Comparison of ENCODE assay signal across 8 mouse cellular contexts in the genomic region with DNA sequence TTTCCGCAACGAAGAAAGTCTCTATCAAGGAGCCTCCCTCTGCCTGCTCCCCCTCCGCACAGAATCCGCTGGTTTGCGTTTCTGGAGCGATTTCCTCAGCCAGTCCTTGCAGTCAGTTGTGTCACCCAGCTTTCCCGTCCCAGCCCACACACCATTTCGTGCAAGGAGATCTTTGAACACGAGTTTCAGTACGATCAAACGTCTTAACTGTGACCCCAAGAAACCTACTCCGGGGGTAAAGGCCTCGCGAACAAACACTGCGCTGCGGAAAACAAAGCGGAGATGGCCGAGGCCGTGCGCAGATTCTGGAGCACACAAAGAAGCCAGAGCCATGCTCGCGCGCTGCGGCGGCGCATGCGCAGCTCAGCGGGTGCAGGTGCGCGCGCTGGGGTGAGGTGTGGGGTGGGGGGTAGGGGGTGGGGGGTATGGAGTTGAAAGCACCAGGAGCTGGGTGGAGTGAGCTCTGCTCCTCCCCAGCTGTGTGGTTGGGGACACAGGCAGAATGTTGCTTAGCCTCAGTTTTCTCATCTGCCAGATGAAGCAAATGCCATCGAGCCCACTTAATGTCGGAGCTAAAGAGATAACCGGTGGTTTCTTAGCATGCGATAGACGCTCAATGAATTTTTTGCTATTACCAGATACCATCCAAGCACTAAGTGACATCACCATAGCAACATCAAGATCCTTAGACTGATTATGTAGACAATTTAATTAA. TPM values are rescaled to one million over a fixed set of nuclear protein-coding genes. Genes with fewer than 3 reads are reported as not detected.
DNase-seq lines count a peak whose midpoint lies in the region; ATAC-seq and TF ChIP-seq lines count a peak whose summit lies in the region.

No protein-coding gene starts in this region.

- H3K4me2 ChIP-seq in embryonic facial prominence, embryonic 13.5 days = peak overlapping the region; percentile 60
- peak overlapping the region; percentile 78 for H3K4me2 ChIP-seq in heart, embryonic 14.5 days (ENCODE audit: low read length)
- H3K4me2 ChIP-seq in liver, embryonic 13.5 days = peak overlapping the region; percentile 74

- H3K4me1 ChIP-seq in embryonic facial prominence, embryonic 13.5 days = peaks cover 15% of the 10 kb centered on the region; the same call in 1 of the 2 replicates
- H3K4me1 ChIP-seq in heart, embryonic 14.5 days (ENCODE audit: control insufficient read depth in 2 of 2, insufficient read depth in 2 of 2, low read length in 2 of 2) = peaks cover 2 to 6% of the 10 kb centered on the region in 2 experiments; a peak in 3 of 4 replicates
- H3K4me1 ChIP-seq in liver, embryonic 13.5 days (replicated peaks) = peaks cover 10% of the 10 kb centered on the region
- peaks cover 3% of the 10 kb centered on the region; the same call in 1 of the 2 replicates for H3K4me1 ChIP-seq in olfactory bulb, adult 2 months (ENCODE audit: control insufficient read depth, insufficient read depth, low read length)

- peak overlapping the region; percentile 44 for H3K4me3 ChIP-seq in embryonic facial prominence, embryonic 13.5 days
- H3K4me3 ChIP-seq in heart, embryonic 14.5 days (ENCODE audit: control insufficient read depth in 1 of 2, insufficient read depth in 1 of 2, low read depth in 1 of 2, low read length in 2 of 2) = peak overlapping the region; percentile 44 to 54
- peak overlapping the region; percentile 56 for H3K4me3 ChIP-seq in liver, embryonic 13.5 days (replicated peaks)
- peak overlapping the region; percentile 77 for H3K4me3 ChIP-seq in olfactory bulb, adult 2 months (ENCODE audit: insufficient read depth, low read depth, low read length)

- H3K9ac ChIP-seq in embryonic facial prominence, embryonic 13.5 days = peak overlapping the region; percentile 78
- H3K9ac ChIP-seq in heart, embryonic 14.5 days (ENCODE audit: low read length) = peak overlapping the region; percentile 84
- H3K9ac ChIP-seq in liver, embryonic 13.5 days = peak overlapping the region; percentile 61

- H3K27me3 ChIP-seq in embryonic facial prominence, embryonic 13.5 days = no peaks in the 10 kb centered on the region
- H3K27me3 ChIP-seq in heart, embryonic 14.5 days (ENCODE audit: control insufficient read depth, insufficient read depth, low read length) = no peaks in the 10 kb centered on the region
- H3K27me3 ChIP-seq in liver, embryonic 13.5 days = peaks cover 22% of the 10 kb centered on the region

- no peaks in the 10 kb centered on the region for H3K9me3 ChIP-seq in embryonic facial prominence, embryonic 13.5 days
- H3K9me3 ChIP-seq in heart, embryonic 14.5 days (ENCODE audit: control insufficient read depth, low read length) = no peaks in the 10 kb centered on the region
- H3K9me3 ChIP-seq in liver, embryonic 13.5 days (replicated peaks) = no peaks in the 10 kb centered on the region

- WGBS in embryonic facial prominence, embryonic 13.5 days = 7% methylated on average over 36 of the region's 36 CpGs
- 3% methylated on average over 36 of the region's 36 CpGs for WGBS in heart, embryonic 14.5 days
- WGBS in liver, embryonic 13.5 days (ENCODE audit: insufficient replicate concordance) = 2% methylated on average over 36 of the region's 36 CpGs
- WGBS in olfactory bulb, adult 2 months = 1% methylated on average over 36 of the region's 36 CpGs

- TF ChIP-seq POLR2A in olfactory bulb, adult 2 months (IDR thresholded peaks at IDR 0.05; ENCODE audit: insufficient read depth, low read depth, low read length) = peak; percentile 59

- peak; percentile 76 for ATAC-seq in embryonic facial prominence, embryonic 13.5 days (ENCODE audit: insufficient number of reproducible peaks, insufficient read depth, low FRiP score, low TSS enrichment, low read depth)
- ATAC-seq in heart, embryonic 14.5 days (ENCODE audit: insufficient number of reproducible peaks, insufficient read depth, low FRiP score, low read depth) = peak; percentile 14; the same call in 1 of the 2 replicates
- peak; percentile 51 for ATAC-seq in liver, embryonic 13.5 days (ENCODE audit: low read depth)

- DNase-seq in CD4-positive, CD25-positive, alpha-beta regulatory T cell, adult 2 months (ENCODE audit: low read depth, low spot score) = peak; percentile 76
- peak; percentile 10 to 26 for DNase-seq in adrenal gland, postnatal 4 days (ENCODE audit: low spot score in 2 of 2)
- peak; percentile 16 to 54 for DNase-seq in kidney, postnatal 25 days
- peak; percentile 11 for DNase-seq in liver, embryonic 13.5 days
- peak; percentile 79 for DNase-seq in thymus, postnatal 25 days

- no peak for TF ChIP-seq CTCF in olfactory bulb, adult 2 months (IDR thresholded peaks at IDR 0.05; ENCODE audit: insufficient read depth, low read depth, low read length)

- no peaks in the 10 kb centered on the region for H3K36me3 ChIP-seq in embryonic facial prominence, embryonic 13.5 days
- H3K36me3 ChIP-seq in heart, embryonic 14.5 days (ENCODE audit: control insufficient read depth, insufficient read depth, low read length) = no peaks in the 10 kb centered on the region
- no peaks in the 10 kb centered on the region for H3K36me3 ChIP-seq in liver, embryonic 13.5 days

- H3K27ac ChIP-seq in embryonic facial prominence, embryonic 13.5 days = peak overlapping the region; percentile 93
- H3K27ac ChIP-seq in heart, embryonic 14.5 days (replicated peaks in 1 of 2; ENCODE audit: control insufficient read depth in 1 of 2, insufficient read depth in 1 of 2, low read depth in 2 of 2, low read length in 2 of 2) = peak overlapping the region; percentile 83 to 84
- H3K27ac ChIP-seq in liver, embryonic 13.5 days = no peak overlapping the region; the same call in 1 of the 2 replicates
- H3K27ac ChIP-seq in olfactory bulb, adult 2 months (ENCODE audit: insufficient read depth, low read depth, low read length) = peak overlapping the region; percentile 99

RNA-seq across cellular contexts. Expression of gene Nfe2l3, which starts 52.8 kb away (rescaled TPM):
- 1 to 10 TPM in 1 of 2 experiments, under 1 TPM in 1; 0.96 to 2.1 TPM for total RNA-seq in adrenal gland, postnatal 4 days (2021)
- 2.0 and 3.6 TPM in 2 replicates for polyA plus RNA-seq in embryonic facial prominence, embryonic 13.5 days (2015; fragmentation: Nextera tagmentation; extraction: Ambion mirVana)
- polyA plus RNA-seq in heart, embryonic 14.5 days (2014; fragmentation: Nextera tagmentation; extraction: Ambion mirVana) = 4.1 and 4.3 TPM in 2 replicates
- 0.13 and 0.22 TPM in 2 replicates for polyA plus RNA-seq in liver, embryonic 13.5 days (2015; fragmentation: Nextera tagmentation; extraction: Ambion mirVana)
- not detected in 2 replicates for polyA plus RNA-seq in olfactory bulb, adult 2 months (2012; ENCODE audit: insufficient read depth, insufficient read length, low replicate concordance, missing spikeins)

Comparison
In these comparisons a context has a peak if more than half of its experiments do, and no peak if none do; other contexts are left out.
1. DNase-seq: peak in every context shown above with its lines; median percentile 79 in thymus, postnatal 25 days; 76 in CD4-positive, CD25-positive, alpha-beta regulatory T cell, adult 2 months; 35 in kidney, postnatal 25 days; 18 in adrenal gland, postnatal 4 days; 11 in liver, embryonic 13.5 days.
2. ATAC-seq: peak in every context shown above with its lines; median percentile 76 in embryonic facial prominence, embryonic 13.5 days; 51 in liver, embryonic 13.5 days; 14 in heart, embryonic 14.5 days.